ENCODE assay signal across 27 mouse cellular contexts in genomic region chr5:21163421-21163820, GRCm38 (mm10).
"Had no signal": no experiment of that assay in that cellular context is flagged by ENCODE, and none has a peak within 500 bp of the region (broad histone marks: within the 10 kb centered on the region; RNA-seq: fewer than 3 reads in every experiment).

No protein-coding gene starts in this region.

- H3K4me2 ChIP-seq: heart, embryonic 12.5 days; hindbrain, embryonic 12.5 days; hindbrain, embryonic 14.5 days; intestine, embryonic 15.5 days; kidney, embryonic 15.5 days; limb, embryonic 12.5 days; liver, embryonic 12.5 days had no signal

- H3K36me3 ChIP-seq: heart, embryonic 10.5 days; heart, embryonic 12.5 days; hindbrain, embryonic 10.5 days; hindbrain, embryonic 12.5 days; intestine, embryonic 15.5 days; kidney, embryonic 15.5 days; limb, embryonic 12.5 days; liver, embryonic 12.5 days had no signal

- H3K4me1 ChIP-seq: heart, embryonic 10.5 days; heart, embryonic 12.5 days; hindbrain, embryonic 10.5 days; hindbrain, embryonic 12.5 days; intestine, embryonic 15.5 days; kidney, embryonic 15.5 days; limb, embryonic 12.5 days had no signal

- H3K4me3 ChIP-seq: gastrocnemius, adult 2 months; heart, embryonic 10.5 days; heart, embryonic 12.5 days; hindbrain, embryonic 10.5 days; hindbrain, embryonic 12.5 days; intestine, embryonic 15.5 days; kidney, embryonic 15.5 days; layer of hippocampus, adult 2 months; left cerebral cortex, adult 2 months; limb, embryonic 12.5 days; liver, embryonic 12.5 days had no signal

- H3K27me3 ChIP-seq: heart, embryonic 12.5 days; hindbrain, embryonic 12.5 days; intestine, embryonic 15.5 days; kidney, embryonic 15.5 days; limb, embryonic 12.5 days; liver, embryonic 12.5 days had no signal

- DNase-seq: gastrocnemius, adult 2 months; gastrocnemius, postnatal 10 days; gastrocnemius, postnatal 25 days; heart, adult 18-20 months; heart, postnatal 10 days; heart, postnatal 4 days; kidney, adult 18-20 months; kidney, adult 9 months; kidney, postnatal 25 days; kidney, postnatal 4 days; liver had no signal

- ATAC-seq: hindbrain, embryonic 16.5 days; inflammation-experienced regulatory T-cells, adult 6 months; intestine, embryonic 15.5 days; intestine, postnatal 0 days; liver, embryonic 12.5 days had no signal

- H3K27ac ChIP-seq: gastrocnemius, adult 2 months; heart, embryonic 10.5 days; hindbrain, embryonic 10.5 days; hindbrain, embryonic 12.5 days; hindbrain, embryonic 14.5 days; intestine, embryonic 15.5 days; kidney, embryonic 15.5 days; kidney, postnatal 0 days; layer of hippocampus, adult 2 months; left cerebral cortex, adult 2 months; limb, embryonic 12.5 days; liver, embryonic 12.5 days; liver, embryonic 14.5 days had no signal

- H3K9ac ChIP-seq: heart, embryonic 12.5 days; hindbrain, embryonic 12.5 days; hindbrain, embryonic 14.5 days; intestine, embryonic 15.5 days; kidney, embryonic 15.5 days; limb, embryonic 12.5 days; liver, embryonic 12.5 days; liver, embryonic 14.5 days had no signal

- H3K9me3 ChIP-seq: heart, embryonic 10.5 days; heart, embryonic 12.5 days; hindbrain, embryonic 10.5 days; hindbrain, embryonic 12.5 days; intestine, embryonic 15.5 days; kidney, embryonic 15.5 days; limb, embryonic 12.5 days; liver, embryonic 12.5 days had no signal
